Mouse (Mus musculus) limb, embryonic 14.5 days (tissue): ENCODE results near the gene Tifab. TPM values are rescaled to one million over a fixed set of nuclear protein-coding genes. Genes with fewer than 3 reads are reported as not detected.

Experiments
- ATAC-seq: fragments of 200-750 bp; cut with Nextera tagmentation; 2 replicates; pipeline ENCODE4 v1.8.0; 2017; ENCODE audit warnings: low read depth, moderate number of reproducible peaks, moderate TSS enrichment; ENCODE audit not compliant: low FRiP score
- DNase-seq: peaks from one replicate; pipeline ENCODE4 v3.0.0-alpha.2; 2015; ENCODE audit warnings: low spot score
- H3K27ac ChIP-seq: fragments of 300-500 bp; sonication (generic); replicated peaks from 2 replicates; pipeline ENCODE4 v1.5.1; 2014; ENCODE audit warnings: low read depth, mild to moderate bottlenecking, low read length, moderate library complexity, mixed read lengths
- H3K27me3 ChIP-seq: fragments of 300-500 bp; sonication (generic); 2 replicates; pipeline ENCODE4 v1.6.1; 2014; ENCODE audit warnings: low read length, mixed read lengths; ENCODE audit not compliant: control insufficient read depth, insufficient read depth
- H3K36me3 ChIP-seq: fragments of 300-500 bp; sonication (generic); 2 replicates; pipeline ENCODE4 v1.6.1; 2014; ENCODE audit warnings: mild to moderate bottlenecking, low read length, moderate library complexity, mixed read lengths; ENCODE audit not compliant: control insufficient read depth, insufficient read depth
- H3K4me1 ChIP-seq: fragments of 300-500 bp; sonication (generic); 2 replicates; pipeline ENCODE4 v1.6.1; 2014; ENCODE audit warnings: antibody characterized with exemption, low read length, mixed read lengths; ENCODE audit not compliant: control insufficient read depth, insufficient read depth
- H3K4me2 ChIP-seq: fragments of 300-500 bp; sonication (generic); replicated peaks from 2 replicates; pipeline ENCODE4 v1.6.1; 2014; ENCODE audit warnings: low read depth, mild to moderate bottlenecking, low read length, moderate library complexity; ENCODE audit not compliant: severe bottlenecking
- H3K4me3 ChIP-seq: fragments of 300-500 bp; sonication (generic); replicated peaks from 2 replicates; pipeline ENCODE4 v1.5.1; 2014; ENCODE audit warnings: low read length
- H3K9ac ChIP-seq: fragments of 300-500 bp; sonication (generic); 2 replicates; pipeline ENCODE4 v1.6.1; 2014; ENCODE audit warnings: mild to moderate bottlenecking, low read depth, low read length, moderate library complexity; ENCODE audit not compliant: severe bottlenecking
- H3K9me3 ChIP-seq: fragments of 300-500 bp; sonication (generic); 2 replicates; pipeline ENCODE4 v1.6.1; 2016; ENCODE audit warnings: low read length; ENCODE audit not compliant: control insufficient read depth
- POLR2A ChIP-seq: fragments of 200-500 bp; IDR thresholded peaks from 2 replicates; pipeline ENCODE4 v1.8.0; 2012; ENCODE audit warnings: inconsistent platforms, mild to moderate bottlenecking, moderate library complexity, borderline replicate concordance; ENCODE audit not compliant: insufficient read depth, insufficient read length; ENCODE audit errors: extremely low read depth
- WGBS: fragments of 180-500 bp; shearing (Covaris S2); extraction: QIAGEN DNeasy Blood & Tissue Kit; methylation state at CpG from one replicate; pipeline ENCODE4 v1.1.7; 2014; 5-methylcytosine and 5-hydroxymethylcytosine counted together
- polyA plus RNA-seq, 2 experiments: library from polyadenylated mRNA; depleted of rRNA in 1 of 2; stranded (reverse) in 1 of 2; unstranded in 1 of 2; fragments of >200 nt; fragmentation: Nextera tagmentation in 1 of 2; extraction: Ambion mirVana in 1 of 2; gene quantifications; 2 replicates each; pipeline versions ENCODE4 v1.2.1 to v1.2.3; 2012 to 2014

The Tifab gene
- polyA plus RNA-seq, 2 experiments, result 1.1 to 2.0 TPM

DNA sequence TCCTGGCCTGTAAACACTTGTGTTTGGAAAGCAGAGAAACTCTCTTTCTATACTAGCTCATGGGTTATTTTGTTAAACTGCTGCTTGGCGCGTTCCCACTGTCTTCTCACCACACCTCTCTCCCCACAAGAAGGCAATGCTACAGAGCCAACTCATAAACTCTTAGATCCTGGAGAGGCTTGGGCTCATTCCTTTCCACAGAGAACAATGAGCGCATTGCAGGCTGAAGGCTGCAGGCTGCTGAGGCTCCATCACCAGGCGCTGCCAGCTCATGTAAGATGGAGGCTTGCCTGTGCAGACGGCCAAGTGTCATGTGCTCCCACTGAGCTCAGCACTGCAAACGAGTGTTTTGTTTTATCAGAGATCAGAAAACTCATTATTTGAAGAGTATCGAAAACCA, 23.0 kb downstream of the Tifab start:
- H3K36me3 ChIP-seq, result no peaks in the 10 kb centered on the region
- no peaks in the 10 kb centered on the region for H3K27me3 ChIP-seq
- H3K9me3 ChIP-seq, result no peaks in the 10 kb centered on the region
- WGBS, result 30% methylated on average over 7 of the region's 7 CpGs
- ATAC-seq (peak; percentile 50), DNase-seq (peak; percentile 62)
- H3K4me3 ChIP-seq, result no peak overlapping the region
- peak overlapping the region; percentile 83 for H3K27ac ChIP-seq
- H3K4me1 ChIP-seq, result peaks cover 50% of the 10 kb centered on the region
- no peak overlapping the region for H3K4me2 ChIP-seq
- H3K9ac ChIP-seq, result no peak overlapping the region
- no peak for TF ChIP-seq POLR2A

DNA sequence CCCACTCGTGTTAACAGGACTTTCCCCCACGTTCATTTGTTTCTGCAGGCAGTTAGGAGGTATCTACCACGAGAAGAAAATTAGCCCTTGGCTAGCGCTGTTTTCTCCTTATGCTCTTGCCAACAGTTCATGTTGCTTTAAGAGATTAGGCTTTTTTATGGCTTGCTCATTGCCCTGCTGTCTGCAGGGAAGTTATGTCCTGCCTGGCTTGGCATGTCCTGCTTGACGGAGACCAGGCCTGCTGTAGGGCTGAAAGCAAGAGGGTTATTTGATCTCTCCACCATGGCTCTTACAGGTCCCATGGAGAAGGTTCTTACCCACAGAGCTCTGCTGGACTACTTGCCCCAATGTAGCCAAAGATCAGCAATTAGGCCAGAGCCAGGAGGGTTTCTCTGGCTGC, 23.6 kb downstream of the Tifab start:
- H3K9ac ChIP-seq, result no peak overlapping the region
- DNase-seq, result peak; percentile 51
- H3K4me2 ChIP-seq, result no peak overlapping the region; the same call in 1 of the 2 replicates
- ATAC-seq, result no peak
- no peak for TF ChIP-seq POLR2A
- WGBS, result 5% methylated on average over 5 of the region's 5 CpGs
- no peak overlapping the region for H3K4me3 ChIP-seq
- no peaks in the 10 kb centered on the region for H3K36me3 ChIP-seq
- no peaks in the 10 kb centered on the region for H3K27me3 ChIP-seq
- peaks cover 44% of the 10 kb centered on the region for H3K4me1 ChIP-seq
- H3K27ac ChIP-seq, result peak overlapping the region; percentile 83
- no peaks in the 10 kb centered on the region for H3K9me3 ChIP-seq

DNA sequence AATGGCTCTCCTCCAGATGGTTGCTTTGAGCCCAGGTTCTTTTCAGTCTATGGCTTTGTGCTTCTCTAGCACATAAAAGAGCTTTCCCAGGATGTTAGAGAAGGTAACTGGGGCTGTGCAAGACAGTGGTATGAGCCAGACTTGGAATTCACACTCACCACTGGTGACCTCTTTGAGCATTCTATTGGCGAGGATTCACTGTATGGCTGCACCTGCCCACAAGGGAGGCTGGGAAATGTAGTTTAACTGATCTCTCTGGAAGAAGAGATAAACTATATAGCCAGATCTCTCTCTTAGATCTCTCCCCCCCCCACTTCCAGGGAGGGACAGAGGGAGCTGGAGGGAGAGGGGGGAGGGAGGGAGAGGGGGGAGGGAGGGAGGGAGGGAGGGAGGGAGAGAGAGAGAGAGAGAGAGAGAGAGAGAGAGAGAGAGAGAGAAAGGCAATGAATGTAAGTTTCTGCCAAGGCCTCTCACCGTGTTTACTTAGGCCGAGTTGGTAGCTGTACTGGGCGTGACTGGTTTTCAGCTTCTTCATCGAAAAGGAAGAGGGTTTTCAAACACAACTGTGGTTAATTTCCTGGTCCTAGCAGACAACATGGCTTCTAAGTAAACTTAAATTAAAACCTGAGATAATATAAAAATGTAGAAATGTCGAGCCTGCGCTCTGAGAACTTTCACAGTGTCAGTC, 25.8 kb downstream of the Tifab start:
- 64% methylated on average over 7 of the region's 7 CpGs for whole genome bisulfite sequencing
- Histone ChIP-seq H3K27me3 (no peaks in the 10 kb centered on the region), H3K9ac (no peak overlapping the region), H3K4me2 (no peak overlapping the region), H3K4me3 (no peak overlapping the region), H3K9me3 (no peaks in the 10 kb centered on the region), H3K27ac (no peak overlapping the region), H3K4me1 (peaks cover 31% of the 10 kb centered on the region), H3K36me3 (no peaks in the 10 kb centered on the region)
- ATAC-seq (no peak), DNase-seq (no peak)
- no peak for TF ChIP-seq POLR2A

DNA sequence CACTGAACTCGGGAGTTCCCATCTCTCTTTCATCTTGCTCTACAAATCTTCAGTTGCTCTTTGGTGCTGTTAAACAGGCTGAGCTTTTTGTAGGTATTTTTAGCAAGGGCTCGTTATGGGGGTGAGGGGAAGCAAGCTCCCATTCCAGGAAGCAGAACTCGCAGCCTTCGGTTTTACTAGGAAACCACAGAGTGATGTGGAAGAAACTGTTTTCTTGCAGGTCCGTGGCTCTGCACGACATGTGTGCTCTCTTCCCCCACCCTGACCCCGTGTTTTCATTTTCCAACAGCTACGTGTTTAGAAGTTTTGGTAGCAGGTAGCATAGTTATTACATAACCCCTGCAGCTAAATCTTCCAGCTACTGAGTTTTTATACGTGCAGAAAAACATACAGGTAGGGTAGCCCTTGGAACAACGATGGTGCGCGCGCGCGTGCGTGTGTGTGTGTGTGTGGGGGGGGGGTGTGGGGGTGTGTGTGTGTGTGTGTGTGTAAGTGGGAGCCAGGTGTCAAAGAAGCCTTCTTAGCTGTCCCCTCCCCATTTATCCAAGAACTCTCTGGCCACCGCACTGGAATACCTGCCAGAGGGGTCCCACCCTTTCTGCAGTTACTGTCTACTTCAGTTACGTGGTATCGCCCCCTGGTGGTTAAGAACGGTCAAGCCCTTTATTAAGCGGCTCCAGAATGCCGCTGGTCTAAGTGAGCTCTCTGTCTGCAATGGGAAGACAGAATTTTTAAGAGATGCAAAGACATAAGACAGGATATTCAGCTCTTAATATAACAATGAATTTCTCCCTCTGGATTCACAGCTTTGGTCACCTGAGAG, 27.1 kb downstream of the Tifab start:
- Histone ChIP-seq H3K4me3 (0 out of 2 replicates have a peak overlapping the region, but pooled peaks have one; percentile 12), H3K9me3 (no peaks in the 10 kb centered on the region), H3K4me1 (peaks cover 34% of the 10 kb centered on the region), H3K4me2 (peak overlapping the region; percentile 42), H3K27ac (peak overlapping the region; percentile 48; the same call in 1 of the 2 replicates), H3K27me3 (no peaks in the 10 kb centered on the region), H3K9ac (peak overlapping the region; percentile 5; the same call in 1 of the 2 replicates), H3K36me3 (no peaks in the 10 kb centered on the region)
- ATAC-seq, result peak; percentile 69; the same call in 1 of the 2 replicates
- 25% methylated on average over 22 of the region's 22 CpGs for WGBS
- TF ChIP-seq POLR2A, result no peak
- peak; percentile 89 for DNase-seq

DNA sequence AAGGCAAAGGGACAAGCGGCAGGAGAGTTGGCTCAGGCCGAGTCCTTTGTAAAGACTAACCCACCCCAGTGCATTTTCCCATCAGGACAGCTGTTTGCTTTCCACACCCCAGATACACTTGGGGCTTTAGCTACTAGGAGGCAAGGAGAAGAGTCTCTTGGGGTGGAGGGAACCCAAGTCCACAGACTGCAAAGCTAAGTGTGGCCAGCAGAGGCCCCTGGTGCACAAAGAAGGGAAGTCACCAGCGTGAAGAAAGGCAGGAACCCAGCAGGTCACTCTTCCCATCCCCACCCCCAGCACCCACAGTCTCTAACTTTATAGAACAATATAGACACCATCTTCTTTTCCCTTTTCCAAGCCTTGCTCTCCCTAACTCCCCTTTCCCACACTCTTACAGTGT, 33.2 kb downstream of the Tifab start:
- H3K27ac ChIP-seq, result no peak overlapping the region
- ATAC-seq (no peak), DNase-seq (no peak)
- TF ChIP-seq POLR2A, result no peak
- no peak overlapping the region for H3K4me2 ChIP-seq
- H3K4me3 ChIP-seq, result no peak overlapping the region
- H3K9me3 ChIP-seq, result no peaks in the 10 kb centered on the region
- H3K36me3 ChIP-seq, result no peaks in the 10 kb centered on the region
- no peaks in the 10 kb centered on the region for H3K27me3 ChIP-seq
- no peak overlapping the region for H3K9ac ChIP-seq
- H3K4me1 ChIP-seq, result peaks cover 5% of the 10 kb centered on the region; the same call in 1 of the 2 replicates
- WGBS, result 36% methylated on average over 3 of the region's 3 CpGs
